Mouse (Mus musculus) left cerebral cortex, adult 2 months (tissue): ENCODE measurements around the gene Pomgnt2. TPM values are rescaled to one million over a fixed set of nuclear protein-coding genes. Genes with fewer than 3 reads are reported as not detected.

ENCODE experiments used
- DNase-seq, 2 experiments: peaks; one replicate each; pipeline ENCODE4 v3.0.0; 2021 to 2022; ENCODE audit warnings: low spot score in 2 of 2, mixed read lengths in 1 of 2; ENCODE audit errors: extremely low spot score in 1 of 2
- H3K27ac ChIP-seq: fragments of 200-600 bp; 2 replicates; pipeline ENCODE4 v1.8.1; 2022
- H3K4me3 ChIP-seq: fragments of 200-600 bp; 2 replicates; pipeline ENCODE4 v1.8.1; 2022
- CTCF ChIP-seq: fragments of 200-600 bp; IDR thresholded peaks from 2 replicates; pipeline ENCODE4 v1.8.1; 2022; ENCODE audit warnings: antibody characterized with exemption, mild to moderate bottlenecking, moderate library complexity
- intact Hi-C: fragments of 180-260 bp; cut with DNase I; formaldehyde crosslinking; loops from one replicate; pipeline ENCODE4 v1.15.1; 2025
- total RNA-seq, 2 experiments: library from RNA; stranded (reverse); gene quantifications; 2 replicates each; pipeline ENCODE4 v1.2.3; 2021

Pomgnt2 gene
- total RNA-seq, 2 experiments from 2014 or later, result 39.4 to 40.0 TPM

- no peak overlapping the region for H3K4me3 ChIP-seq
- intact Hi-C loops, result no loop called here
- no peak overlapping the region for H3K27ac ChIP-seq
- DNase-seq, result no peak
- TF ChIP-seq CTCF, result no peak
These were observed 44.3 kb downstream of the Pomgnt2 start for GRCm38 (mm10) chr9:121952596-121952995.

DNA sequence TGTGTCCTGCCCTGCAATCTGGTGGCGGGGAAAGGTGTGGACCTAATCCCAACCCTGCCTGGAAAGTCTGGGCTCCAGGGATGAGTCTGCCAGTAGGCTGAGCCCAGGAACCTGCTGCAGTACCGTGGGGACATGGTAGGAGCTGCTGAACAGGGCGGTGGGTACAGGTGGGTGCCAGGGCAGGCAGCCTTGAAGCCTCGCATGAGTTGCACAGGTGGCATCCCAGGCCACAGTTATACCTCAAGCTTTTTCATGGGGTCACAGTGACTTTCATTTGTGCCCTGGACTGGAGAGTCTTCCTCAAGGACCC lies 45.8 kb downstream of the Pomgnt2 start:
- intact Hi-C loops, result no loop called here

DNA sequence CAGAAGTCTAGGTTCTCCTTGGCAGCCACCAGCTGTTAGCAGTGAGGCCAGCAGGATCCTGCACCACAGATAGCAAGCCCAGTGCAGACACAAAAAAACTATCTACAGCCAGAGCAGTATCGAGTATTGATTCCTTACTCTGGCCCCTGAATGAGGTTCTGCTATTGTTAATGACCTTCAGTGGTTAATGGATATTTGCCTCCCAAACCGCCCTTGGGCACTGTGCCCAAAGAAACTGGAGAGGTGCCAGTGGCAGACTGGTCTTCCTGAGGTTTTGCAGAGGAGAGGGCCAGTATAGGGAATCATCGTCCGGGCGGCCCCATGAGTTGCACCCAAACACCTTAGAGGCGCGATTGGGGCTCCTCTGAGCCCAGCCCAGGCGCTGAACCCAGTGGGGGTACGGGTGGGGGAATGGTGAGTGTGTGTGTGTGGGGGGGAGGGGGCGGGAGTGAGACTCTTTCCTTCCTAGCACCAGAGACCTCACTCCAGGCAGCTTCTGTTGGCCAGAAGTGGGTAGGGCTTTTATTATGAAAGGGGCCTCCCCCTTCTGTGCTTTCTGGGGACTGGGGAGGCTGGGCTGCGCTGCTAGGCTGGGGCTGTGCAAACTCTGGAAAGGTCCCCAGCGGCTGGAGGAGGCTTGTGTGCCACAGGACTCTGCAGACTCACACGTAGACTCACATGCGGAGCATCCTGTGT lies 46.3 kb downstream of the Pomgnt2 start, which contains the start of gene Fam198a:
Fam198a (plus strand) TSS at position 571 of the 696 bp plus-strand sequence.
- TF ChIP-seq CTCF, result no peak
- DNase-seq, result peak; percentile 33 to 36
- intact Hi-C loops, result no loop called here
- peak within 1 kb of the TSS; percentile 32 for H3K4me3 ChIP-seq
- no peak within 1 kb of the TSS; the same call in 1 of the 2 replicates for H3K27ac ChIP-seq

More for the DNA sequence above, 45.8 kb downstream of the Pomgnt2 start:
- Histone ChIP-seq H3K4me3 (peak overlapping the region; percentile 32), H3K27ac (no peak overlapping the region; the same call in 1 of the 2 replicates)
- no peak for TF ChIP-seq CTCF
- DNase-seq, result no peak

GRCm38 (mm10) chr9:121948431-121948830 lies 48.5 kb downstream of the Pomgnt2 start:
- no peak overlapping the region for H3K27ac ChIP-seq
- intact Hi-C loops, result loop anchor here (10.0 kb wide), 1 partner anchor 276 kb away; no protein-coding TSS in a partner anchor
- TF ChIP-seq CTCF, result no peak
- H3K4me3 ChIP-seq, result no peak overlapping the region
- no peak for DNase-seq

GRCm38 (mm10) chr9:121947784-121948183 lies 49.1 kb downstream of the Pomgnt2 start:
- Histone ChIP-seq H3K4me3 (no peak overlapping the region), H3K27ac (no peak overlapping the region; the same call in 1 of the 2 replicates)
- intact Hi-C loops, result loop anchor here (1.0 to 10.0 kb wide), 2 partner anchors 38 to 277 kb away; no protein-coding TSS in a partner anchor
- peak; percentile 72 to 75 for DNase-seq
- peak; percentile 71 for TF ChIP-seq CTCF

DNA sequence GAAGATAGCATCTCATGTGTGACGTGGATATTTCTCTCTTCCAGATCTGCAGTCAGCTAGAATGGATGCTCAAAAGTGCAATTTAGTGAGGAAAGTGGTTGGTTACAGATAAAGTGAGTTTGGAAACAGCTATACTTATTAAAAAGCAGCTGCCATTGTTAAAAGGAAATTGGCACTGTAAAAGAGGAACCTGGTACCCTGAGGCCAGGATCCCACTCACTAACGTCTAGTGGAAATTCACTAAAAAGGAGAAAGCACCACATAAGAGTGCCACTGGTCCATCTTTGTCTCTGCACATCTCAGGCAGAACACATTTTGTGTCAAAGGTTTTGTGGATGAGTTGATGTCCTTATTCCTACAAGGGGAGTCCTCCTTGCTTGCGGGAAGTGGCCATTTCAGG lies 53.3 kb downstream of the Pomgnt2 start:
- no peak for TF ChIP-seq CTCF
- no peak overlapping the region for H3K4me3 ChIP-seq
- DNase-seq, result no peak
- intact Hi-C loops, result loop anchor here (10.0 kb wide), 1 partner anchor 281 kb away; no protein-coding TSS in a partner anchor
- H3K27ac ChIP-seq, result no peak overlapping the region

GRCm38 (mm10) chr9:121943005-121943404 lies 53.9 kb downstream of the Pomgnt2 start:
- Histone ChIP-seq H3K4me3 (no peak overlapping the region), H3K27ac (no peak overlapping the region)
- no peak for DNase-seq
- TF ChIP-seq CTCF, result no peak
- intact Hi-C loops, result loop anchor here (10.0 kb wide), 1 partner anchor 282 kb away; no protein-coding TSS in a partner anchor

- Histone ChIP-seq H3K4me3 (peak overlapping the region; percentile 37), H3K27ac (no peak overlapping the region)
- DNase-seq, result no peak
- no peak for TF ChIP-seq CTCF
- intact Hi-C loops, result no loop called here
These were observed 59.0 kb downstream of the Pomgnt2 start for GRCm38 (mm10) chr9:121937944-121938355.

DNA sequence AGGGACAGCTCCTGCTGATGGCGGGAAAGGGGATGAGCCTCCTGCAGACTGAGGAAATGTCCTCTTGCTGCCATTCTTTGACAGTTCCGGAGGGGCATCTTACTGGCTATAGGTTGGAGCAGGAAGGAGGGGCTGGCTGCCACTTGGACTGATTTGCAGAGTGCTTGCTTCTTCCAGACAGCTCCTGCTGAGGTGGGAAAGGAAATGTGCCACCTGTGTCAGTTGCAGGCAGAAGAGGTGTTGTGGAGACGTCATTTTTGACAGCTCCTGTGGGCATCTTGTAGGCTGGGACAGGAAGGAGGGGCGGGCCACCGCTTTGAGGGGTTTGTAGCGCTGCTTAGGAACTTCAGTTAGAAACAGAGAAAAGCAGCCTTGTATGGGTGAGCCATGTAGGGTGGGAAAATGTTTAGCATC lies 59.5 kb downstream of the Pomgnt2 start:
- intact Hi-C loops, result no loop called here
- Histone ChIP-seq H3K27ac (no peak overlapping the region), H3K4me3 (peak overlapping the region; percentile 37; the same call in 1 of the 2 replicates)

DNA sequence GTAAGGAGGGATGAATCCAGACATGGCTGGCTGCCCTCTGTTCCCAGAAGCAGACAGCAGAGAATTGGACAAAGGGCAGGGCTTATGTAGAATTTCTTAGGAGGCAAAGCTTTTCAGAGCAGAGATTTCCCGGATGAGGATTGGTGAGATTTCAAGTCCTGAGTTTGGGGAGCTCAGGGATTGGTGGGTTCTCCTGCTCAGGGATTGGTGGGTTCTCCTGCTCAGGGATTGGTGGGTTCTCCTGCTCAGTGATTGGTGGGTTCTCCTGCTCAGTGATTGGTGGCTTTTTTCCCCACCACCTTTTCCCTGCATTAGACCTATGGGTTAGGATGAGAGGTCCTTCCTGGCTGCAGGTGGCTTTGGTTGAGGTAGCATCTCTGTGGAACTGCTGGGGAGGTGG lies 60.0 kb downstream of the Pomgnt2 start:
- no peak overlapping the region for H3K27ac ChIP-seq
- H3K4me3 ChIP-seq, result no peak overlapping the region
- no peak for TF ChIP-seq CTCF
- intact Hi-C loops, result no loop called here
- DNase-seq, result no peak

More for the DNA sequence above, 59.5 kb downstream of the Pomgnt2 start:
- no peak for DNase-seq
- no peak for TF ChIP-seq CTCF

DNA sequence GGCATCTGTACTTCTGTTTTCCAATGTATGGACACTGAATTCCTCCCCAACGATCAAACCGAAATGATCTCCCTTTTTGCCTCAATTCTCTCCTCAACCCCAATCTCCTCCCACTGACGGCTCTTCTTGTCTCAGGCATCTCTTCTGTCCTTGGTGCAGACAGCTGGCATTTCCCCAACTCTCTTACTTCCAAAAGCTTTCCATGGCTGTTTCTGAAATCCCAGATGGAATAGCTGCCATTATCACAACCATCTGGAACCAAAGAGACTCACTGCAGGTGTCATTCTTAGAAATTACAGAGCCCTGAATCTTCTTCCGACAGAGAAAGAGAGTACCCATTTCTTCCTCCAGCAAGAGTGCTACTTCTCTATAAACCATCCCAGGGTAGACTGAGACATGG lies 62.1 kb downstream of the Pomgnt2 start:
- intact Hi-C loops, result no loop called here
- H3K4me3 ChIP-seq, result no peak overlapping the region
- no peak for DNase-seq
- no peak overlapping the region for H3K27ac ChIP-seq
- TF ChIP-seq CTCF, result no peak

Other genes with a start within 250 kb of the Pomgnt2 start
- gene Zfp651, start 237.8 kb downstream of the Pomgnt2 start, total RNA-seq, result 100 to 1,000 TPM; 119 to 133 TPM
- gene Klhl40, start 219.5 kb downstream of the Pomgnt2 start, total RNA-seq, result 10 to 100 TPM in 1 of 2 experiments, 1 to 10 TPM in 1; 7.3 to 10.5 TPM
- gene Hhatl, start 204.6 kb downstream of the Pomgnt2 start, total RNA-seq, result 10 to 100 TPM; 20.0 to 21.3 TPM
- gene Ccdc13, start 157.6 kb downstream of the Pomgnt2 start, total RNA-seq, result 1 to 10 TPM; 5.7 to 6.2 TPM
- gene Higd1a, start 138.7 kb downstream of the Pomgnt2 start, total RNA-seq, result 10 to 100 TPM; 90.3 to 93.7 TPM
- 1 to 10 TPM; 6.9 to 7.9 TPM for gene Ackr2, start 98.8 kb downstream of the Pomgnt2 start, total RNA-seq
- not detected for gene Cyp8b1, start 80.8 kb downstream of the Pomgnt2 start, total RNA-seq
- gene Fam198a, start 46.1 kb downstream of the Pomgnt2 start, total RNA-seq, result 1 to 10 TPM; 6.4 to 6.6 TPM
- 100 to 1,000 TPM; 113 to 129 TPM for gene Snrk, start 120.2 kb upstream of the Pomgnt2 start, total RNA-seq